Mouse (Mus musculus) right cerebral cortex, postnatal 14 days (tissue): ENCODE measurements around the gene Zbtb9.
"Not testable (repeated sequence)": the region's sequence is repeated elsewhere in the genome, so short reads cannot be mapped to it uniquely, and the experiment has no call there.

Source experiments
- DNase-seq: peaks from one replicate; pipeline ENCODE4 v3.0.0; 2022

Gene Zbtb9

GRCm38 (mm10) chr17:26972703-26973574 lies at the start of gene Zbtb9:
TSS of gene Zbtb9 (plus strand) at chr17:26973167.
- DNase-seq, result peak; percentile 95

DNA sequence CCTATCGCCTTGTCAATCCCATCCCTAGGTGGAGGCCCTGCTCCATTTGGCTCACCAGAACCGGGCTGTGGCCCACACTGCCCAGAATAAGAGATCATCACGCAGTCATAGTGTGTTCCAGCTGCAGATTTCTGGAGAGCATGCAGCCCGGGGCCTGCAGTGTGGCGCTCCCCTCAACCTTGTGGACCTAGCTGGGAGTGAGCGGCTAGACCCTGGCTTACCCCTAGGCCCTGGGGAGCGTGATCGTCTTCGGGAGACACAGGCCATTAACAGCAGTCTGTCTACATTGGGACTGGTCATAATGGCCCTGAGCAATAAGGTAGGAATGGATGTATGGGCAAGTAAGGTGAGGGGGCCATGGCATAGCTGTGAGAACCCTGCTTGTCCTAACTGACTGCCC lies 47.6 kb upstream of the Zbtb9 start:
- not testable (repeated sequence) for DNase-seq

DNA sequence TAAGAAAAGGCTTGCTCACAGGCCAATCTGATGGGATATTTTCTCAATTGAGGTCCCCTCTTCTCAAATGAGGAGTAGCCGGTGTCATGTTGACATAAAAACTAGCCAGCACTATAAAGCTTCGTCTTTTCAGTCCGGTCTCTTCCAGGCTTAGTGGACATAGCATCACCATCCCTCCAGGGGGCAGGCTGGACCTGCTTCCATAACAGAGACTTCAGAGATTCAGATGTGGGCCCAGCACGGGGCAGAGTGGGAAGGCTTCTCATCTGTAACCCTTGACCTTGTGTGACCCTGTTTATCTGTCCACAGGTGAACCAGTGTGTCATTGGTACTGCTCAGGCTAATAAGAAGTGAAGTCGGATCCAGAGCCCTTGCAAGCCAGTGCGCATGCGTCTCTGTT lies 41.2 kb upstream of the Zbtb9 start:
- DNase-seq, result not testable (repeated sequence)

DNA sequence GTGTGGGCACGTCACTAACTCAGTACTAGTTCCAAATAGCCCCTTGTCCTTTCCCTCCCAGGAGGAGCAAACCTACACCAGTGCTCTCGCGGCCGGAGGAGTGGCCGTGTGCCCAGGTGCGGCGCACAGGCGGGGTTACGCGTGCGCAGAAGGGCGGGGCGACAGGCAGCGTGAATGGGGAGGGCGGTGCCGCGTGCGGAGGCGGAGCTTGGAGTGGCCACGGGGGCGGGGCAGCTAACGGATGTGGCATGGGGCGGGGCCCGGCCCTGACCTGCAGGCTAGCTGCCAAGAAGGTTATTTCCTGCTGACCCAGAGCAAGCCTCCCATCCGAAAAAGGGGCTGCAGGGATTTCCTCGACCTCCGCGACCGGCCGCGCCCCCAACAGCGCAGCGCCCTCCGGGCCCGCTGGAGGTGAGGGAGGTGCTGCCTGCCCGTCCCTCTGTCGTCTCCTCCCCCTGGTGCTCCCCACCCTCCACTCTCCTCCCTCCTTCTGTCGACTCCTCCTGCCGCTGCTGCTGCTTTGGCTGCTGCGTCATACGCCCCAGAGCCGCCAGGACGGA lies 40.0 kb upstream of the Zbtb9 start, which contains the start of gene Phf1:
Gene Phf1 (plus strand): TSS at position 214 of the 560 bp plus-strand sequence.
- DNase-seq, result peak; percentile 96

- DNase-seq, result peak; percentile 8
Observed at GRCm38 (mm10) chr17:26933419-26933818, 39.5 kb upstream of the Zbtb9 start.

GRCm38 (mm10) chr17:26933885-26934827 lies 38.8 kb upstream of the Zbtb9 start:
- no peak for DNase-seq

- DNase-seq, result no peak
Observed at GRCm38 (mm10) chr17:26935027-26935426, 37.9 kb upstream of the Zbtb9 start.

GRCm38 (mm10) chr17:26936453-26936852 lies 36.5 kb upstream of the Zbtb9 start:
- DNase-seq, result no peak

- DNase-seq, result no peak
Observed at GRCm38 (mm10) chr17:26936921-26937695, 35.9 kb upstream of the Zbtb9 start.

- no peak for DNase-seq
Observed at GRCm38 (mm10) chr17:26937883-26938695, 34.9 kb upstream of the Zbtb9 start.

DNA sequence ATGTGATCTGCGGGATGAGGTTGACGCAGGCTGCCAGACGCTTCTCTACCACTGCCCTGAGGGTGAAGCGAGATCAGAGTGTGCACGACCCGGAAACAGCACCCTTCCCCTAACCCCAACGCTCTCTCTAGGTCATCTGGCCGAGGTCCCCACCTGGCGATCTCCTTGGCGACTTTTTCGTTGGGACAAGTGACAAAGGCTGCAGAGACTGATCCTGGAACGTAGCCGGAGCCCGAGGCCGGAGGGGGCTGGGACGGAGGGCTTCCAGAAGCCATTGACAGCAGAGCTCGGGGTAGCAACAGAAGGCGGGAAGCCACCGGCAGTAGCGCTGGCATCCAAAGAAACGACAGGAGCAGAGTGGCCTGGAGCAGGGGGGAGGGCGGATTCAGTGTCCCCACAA lies 34.2 kb upstream of the Zbtb9 start:
- no peak for DNase-seq

GRCm38 (mm10) chr17:26939178-26939972 lies 33.6 kb upstream of the Zbtb9 start, which contains the start of gene Cuta:
TSS of gene Cuta (minus strand) at chr17:26939569.
- DNase-seq, result peak; percentile 99

- DNase-seq, result no peak
Observed at GRCm38 (mm10) chr17:26939973-26940300, 33.0 kb upstream of the Zbtb9 start.

- DNase-seq, result peak; percentile 65
Observed at GRCm38 (mm10) chr17:26941031-26941789, 31.8 kb upstream of the Zbtb9 start, which contains the start of gene Syngap1. TSS of gene Syngap1 (plus strand) at chr17:26941253.

- no peak for DNase-seq
Observed at GRCm38 (mm10) chr17:26941841-26942570, 31.0 kb upstream of the Zbtb9 start.

GRCm38 (mm10) chr17:26945824-26946495 lies 27.0 kb upstream of the Zbtb9 start:
- DNase-seq, result peak; percentile 57

DNA sequence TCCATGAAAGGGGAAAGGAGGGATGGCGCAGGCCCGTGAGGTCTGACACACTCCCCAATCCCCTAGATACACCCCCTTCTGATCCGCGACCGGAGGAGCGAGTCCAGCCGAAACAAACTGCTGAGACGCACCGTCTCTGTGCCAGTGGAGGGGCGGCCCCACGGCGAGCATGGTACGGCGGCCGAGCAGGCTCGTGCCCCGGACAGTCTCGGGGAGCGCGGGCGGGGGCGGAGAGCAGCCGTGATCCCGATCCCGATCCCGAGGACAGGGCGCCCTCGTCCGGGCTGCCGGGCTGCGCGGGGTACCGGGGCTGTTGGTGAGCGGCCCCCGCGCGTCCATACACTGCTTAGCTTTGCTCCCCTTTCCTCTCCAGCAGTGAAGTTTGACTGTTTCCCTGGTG lies 26.4 kb upstream of the Zbtb9 start:
- DNase-seq, result peak; percentile 77
